Mouse (Mus musculus) megakaryocyte, adult 5-6 weeks (primary cell): Measurements from ENCODE around the gene Mrgprh. TPM values are rescaled to one million over a fixed set of nuclear protein-coding genes. Genes with fewer than 3 reads are reported as not detected.

Experiments
- ATAC-seq: 2 replicates; pipeline ENCODE4 v1.8.0; 2016; ENCODE audit warnings: mild to moderate bottlenecking, inconsistent platforms; ENCODE audit not compliant: poor library complexity, severe bottlenecking
- total RNA-seq, 2 experiments: library from RNA; stranded (forward) in 1 of 2; stranded (reverse) in 1 of 2; fragments of 153-499, 151-499 nt in 1 of 2; fragments of 221-1000, 200-1000 nt in 1 of 2; gene quantifications; 2 replicates each; pipeline versions ENCODE4 v1.2.3 to v1.2.4; 2015 to 2017

Gene Mrgprh
- not detected in 2 replicates for total RNA-seq (2015)
- total RNA-seq (2017), result not detected in 2 replicates

GRCm38 (mm10) chr17:12875734-12876133 lies at the start of gene Mrgprh:
Gene Mrgprh (plus strand): TSS chr17:12876034.
- ATAC-seq, result no peak

GRCm38 (mm10) chr17:12830351-12830750 lies 45.5 kb upstream of the Mrgprh start:
- no peak for ATAC-seq

GRCm38 (mm10) chr17:12832231-12832630 lies 43.6 kb upstream of the Mrgprh start:
- ATAC-seq, result no peak

- no peak for ATAC-seq
These were observed 43.2 kb upstream of the Mrgprh start for GRCm38 (mm10) chr17:12832657-12833056.

GRCm38 (mm10) chr17:12834317-12834716 lies 41.5 kb upstream of the Mrgprh start:
- ATAC-seq, result no peak

GRCm38 (mm10) chr17:12834826-12835225 lies 41.0 kb upstream of the Mrgprh start:
- no peak for ATAC-seq

- ATAC-seq, result no peak
These were observed 40.1 kb upstream of the Mrgprh start for GRCm38 (mm10) chr17:12835738-12836137.

GRCm38 (mm10) chr17:12839475-12840267 lies 36.2 kb upstream of the Mrgprh start:
- no peak for ATAC-seq

GRCm38 (mm10) chr17:12843826-12844225 lies 32.0 kb upstream of the Mrgprh start:
- no peak for ATAC-seq

GRCm38 (mm10) chr17:12844540-12844939 lies 31.3 kb upstream of the Mrgprh start:
- ATAC-seq, result no peak

GRCm38 (mm10) chr17:12845862-12846261 lies 30.0 kb upstream of the Mrgprh start:
- ATAC-seq, result no peak

GRCm38 (mm10) chr17:12846474-12846873 lies 29.4 kb upstream of the Mrgprh start:
- no peak for ATAC-seq

- no peak for ATAC-seq
These were observed 28.1 kb upstream of the Mrgprh start for GRCm38 (mm10) chr17:12847736-12848135.

GRCm38 (mm10) chr17:12849778-12850382 lies 26.0 kb upstream of the Mrgprh start:
- no peak for ATAC-seq

- ATAC-seq, result no peak
These were observed 24.1 kb upstream of the Mrgprh start for GRCm38 (mm10) chr17:12851689-12852088.

- ATAC-seq, result no peak
These were observed 22.0 kb upstream of the Mrgprh start for GRCm38 (mm10) chr17:12853821-12854220.

GRCm38 (mm10) chr17:12854386-12854785 lies 21.4 kb upstream of the Mrgprh start:
- no peak for ATAC-seq

- no peak for ATAC-seq
These were observed 18.4 kb upstream of the Mrgprh start for GRCm38 (mm10) chr17:12857395-12857794.

GRCm38 (mm10) chr17:12858072-12858471 lies 17.8 kb upstream of the Mrgprh start:
- peak; percentile 60 for ATAC-seq

GRCm38 (mm10) chr17:12859006-12859520 lies 16.8 kb upstream of the Mrgprh start:
- no peak for ATAC-seq

GRCm38 (mm10) chr17:12864111-12864510 lies 11.7 kb upstream of the Mrgprh start:
- no peak for ATAC-seq

GRCm38 (mm10) chr17:12865407-12865806 lies 10.4 kb upstream of the Mrgprh start:
- no peak for ATAC-seq
